Mouse (Mus musculus) neural tube, embryonic 11.5 days (tissue): Measurements from ENCODE around the gene Nit1. TPM values are rescaled to one million over a fixed set of nuclear protein-coding genes. Genes with fewer than 3 reads are reported as not detected.

Source experiments
- ATAC-seq: fragments of 200-750 bp; cut with Nextera tagmentation; 2 replicates; pipeline ENCODE4 v1.8.0; 2017; ENCODE audit warnings: moderate number of reproducible peaks, mild to moderate bottlenecking, moderate TSS enrichment, moderate library complexity; ENCODE audit not compliant: insufficient read depth, low FRiP score, low TSS enrichment
- DNase-seq: peaks from one replicate; pipeline ENCODE4 v3.0.0-alpha.2; 2015; ENCODE audit warnings: low spot score
- H3K27ac ChIP-seq: fragments of 300-500 bp; sonication (generic); 2 replicates; pipeline ENCODE4 v1.5.1; 2014; ENCODE audit warnings: low read depth, mild to moderate bottlenecking, low read length
- H3K27me3 ChIP-seq: fragments of 300-500 bp; sonication (generic); 2 replicates; pipeline ENCODE4 v1.6.1; 2014; ENCODE audit warnings: mild to moderate bottlenecking, low read length, mixed read lengths; ENCODE audit not compliant: control insufficient read depth, insufficient read depth
- H3K36me3 ChIP-seq: fragments of 300-500 bp; sonication (generic); 2 replicates; pipeline ENCODE4 v1.6.1; 2014; ENCODE audit warnings: mild to moderate bottlenecking, low read length, moderate library complexity, mixed read lengths; ENCODE audit not compliant: control insufficient read depth, insufficient read depth
- H3K4me1 ChIP-seq: fragments of 300-500 bp; sonication (generic); 2 replicates; pipeline ENCODE4 v1.6.1; 2014; ENCODE audit warnings: low read length, mixed read lengths; ENCODE audit not compliant: control insufficient read depth, insufficient read depth
- H3K4me2 ChIP-seq: fragments of 300-500 bp; sonication (generic); 2 replicates; pipeline ENCODE4 v1.6.1; 2014; ENCODE audit warnings: low read depth, mild to moderate bottlenecking, moderate library complexity
- H3K4me3 ChIP-seq: fragments of 300-500 bp; sonication (generic); 2 replicates; pipeline ENCODE4 v1.5.1; 2014; ENCODE audit warnings: low read depth, low read length
- H3K9ac ChIP-seq: fragments of 300-500 bp; sonication (generic); 2 replicates; pipeline ENCODE4 v1.6.1; 2014; ENCODE audit warnings: mild to moderate bottlenecking, low read length
- H3K9me3 ChIP-seq: fragments of 300-500 bp; sonication (generic); 2 replicates; pipeline ENCODE4 v1.6.1; 2016; ENCODE audit warnings: low read length; ENCODE audit not compliant: control insufficient read depth
- WGBS: fragments of 180-500 bp; shearing (Covaris S2); extraction: QIAGEN DNeasy Blood & Tissue Kit; methylation state at CpG from one replicate; pipeline ENCODE4 v1.1.7; 2014; 5-methylcytosine and 5-hydroxymethylcytosine counted together
- polyA plus RNA-seq: library from polyadenylated mRNA; unstranded; fragments of >200 nt; fragmentation: Nextera tagmentation; extraction: Ambion mirVana; gene quantifications from 2 replicates; pipeline ENCODE4 v1.2.1, GENCODE M21; 2014

Nit1 gene
- polyA plus RNA-seq, 1 experiment from 2014 or later: 30.7 TPM

DNA sequence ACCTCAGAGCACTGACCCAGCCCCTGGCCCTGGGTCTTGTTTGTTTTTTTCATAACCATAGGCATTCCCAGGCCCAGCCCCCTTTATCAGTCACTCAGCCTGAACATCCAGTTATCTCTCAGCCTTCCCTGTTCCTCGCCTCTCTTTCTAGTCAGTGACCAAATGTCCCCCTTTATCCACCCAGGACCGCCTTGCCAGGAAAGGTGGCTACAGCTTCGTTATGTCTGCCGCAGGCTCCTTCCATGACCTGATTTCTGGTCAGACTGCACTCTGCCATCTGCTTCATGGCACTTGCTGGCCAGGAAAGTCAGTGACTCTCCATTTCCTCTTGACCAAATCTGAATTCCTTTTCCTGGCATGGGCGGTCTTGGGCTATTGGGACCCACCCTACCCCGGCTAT lies 32.9 kb upstream of the Nit1 start:
- Histone ChIP-seq H3K9me3 (no peaks in the 10 kb centered on the region), H3K27me3 (0 out of 2 replicates have a peak, but pooled peaks cover 3% of the 10 kb centered on the region), H3K27ac (no peak overlapping the region), H3K9ac (no peak overlapping the region), H3K4me2 (no peak overlapping the region), H3K36me3 (no peaks in the 10 kb centered on the region), H3K4me3 (no peak overlapping the region), H3K4me1 (no peaks in the 10 kb centered on the region)
- 81% methylated on average over 6 of the region's 6 CpGs for WGBS
- ATAC-seq (no peak), DNase-seq (no peak)

DNA sequence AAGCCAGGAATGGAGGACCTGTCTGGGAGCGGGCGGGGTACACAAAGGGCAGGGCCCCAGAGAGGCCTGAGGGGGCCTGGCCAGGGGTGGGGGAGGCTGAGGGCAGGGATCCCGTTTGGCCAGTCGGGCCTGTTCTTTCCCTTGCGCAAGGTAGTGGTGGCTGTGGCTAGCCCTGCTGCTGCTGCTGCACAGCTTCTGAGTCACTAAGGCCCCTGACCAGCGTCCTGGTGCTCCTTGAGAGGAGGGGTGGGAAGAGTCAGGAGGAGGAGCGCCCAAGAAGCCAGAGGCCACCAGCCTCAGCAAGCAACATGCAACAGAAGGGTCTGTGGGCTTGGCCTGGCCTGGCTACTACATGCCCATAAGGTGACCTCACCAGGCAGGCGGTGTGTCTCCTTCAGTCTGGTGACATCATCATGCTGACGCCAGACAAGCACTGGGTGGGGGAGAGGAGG lies 30.2 kb upstream of the Nit1 start:
- WGBS: 57% methylated on average over 9 of the region's 9 CpGs
- H3K9ac ChIP-seq: no peak overlapping the region
- H3K36me3 ChIP-seq: no peaks in the 10 kb centered on the region
- 0 out of 2 replicates have a peak, but pooled peaks have one; percentile 35 for ATAC-seq
- no peak for DNase-seq
- no peak overlapping the region for H3K4me2 ChIP-seq
- no peaks in the 10 kb centered on the region for H3K4me1 ChIP-seq
- H3K9me3 ChIP-seq: no peaks in the 10 kb centered on the region
- H3K27me3 ChIP-seq: no peaks in the 10 kb centered on the region
- H3K27ac ChIP-seq: no peak overlapping the region
- H3K4me3 ChIP-seq: no peak overlapping the region

DNA sequence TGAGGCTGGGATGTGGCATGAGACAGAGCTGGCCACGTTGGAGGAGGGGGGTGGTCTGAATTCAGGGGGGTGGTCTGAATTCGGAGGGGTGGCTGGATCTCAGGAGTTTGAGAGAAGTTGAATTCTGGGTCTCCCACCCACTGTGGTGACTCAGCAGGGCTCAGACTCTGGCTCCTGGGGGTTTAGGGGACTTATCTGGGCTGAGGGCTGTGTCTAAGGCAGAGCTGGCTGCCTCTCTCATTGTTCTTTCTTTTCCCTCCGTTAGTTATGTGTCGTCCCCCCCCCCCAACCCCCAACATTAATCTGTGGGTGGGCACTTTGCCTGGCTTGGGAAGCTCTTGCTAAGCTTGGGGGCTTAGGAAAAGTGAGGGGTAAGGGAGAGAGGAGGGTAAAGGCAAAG lies 28.5 kb upstream of the Nit1 start:
- no peak for DNase-seq
- no peaks in the 10 kb centered on the region for H3K4me1 ChIP-seq
- H3K27me3 ChIP-seq: no peaks in the 10 kb centered on the region
- H3K4me3 ChIP-seq: no peak overlapping the region
- H3K36me3 ChIP-seq: no peaks in the 10 kb centered on the region
- no peak overlapping the region for H3K27ac ChIP-seq
- no peak for ATAC-seq
- H3K4me2 ChIP-seq: no peak overlapping the region
- H3K9me3 ChIP-seq: no peaks in the 10 kb centered on the region
- H3K9ac ChIP-seq: no peak overlapping the region
- 6% methylated on average over 4 of the region's 4 CpGs for WGBS

DNA sequence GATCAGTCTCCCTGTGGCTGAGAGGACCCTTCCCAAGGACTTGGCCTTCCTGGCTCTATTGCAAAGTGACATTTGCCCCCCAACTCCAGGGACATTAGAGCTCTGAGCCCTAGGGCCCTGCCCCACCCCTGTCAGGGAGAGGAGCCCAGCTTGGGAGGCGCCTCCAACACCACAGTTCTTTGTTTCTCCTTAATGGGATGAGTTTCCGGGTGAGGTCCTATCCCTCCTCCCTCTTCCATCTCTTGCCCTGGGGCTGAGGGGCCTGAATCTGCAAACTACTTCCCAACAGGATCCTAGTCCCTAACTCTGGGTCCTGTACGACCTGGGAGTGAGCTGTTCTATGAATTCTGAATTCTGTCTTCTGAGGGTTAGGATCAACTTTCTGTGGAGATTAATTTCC lies 27.4 kb upstream of the Nit1 start:
- no peak for ATAC-seq
- WGBS: 46% methylated on average over 3 of the region's 3 CpGs
- no peaks in the 10 kb centered on the region for H3K27me3 ChIP-seq
- H3K9me3 ChIP-seq: no peaks in the 10 kb centered on the region
- H3K36me3 ChIP-seq: no peaks in the 10 kb centered on the region
- H3K4me2 ChIP-seq: no peak overlapping the region
- DNase-seq: no peak
- H3K4me3 ChIP-seq: no peak overlapping the region
- no peak overlapping the region for H3K9ac ChIP-seq
- no peak overlapping the region for H3K27ac ChIP-seq
- H3K4me1 ChIP-seq: no peaks in the 10 kb centered on the region

DNA sequence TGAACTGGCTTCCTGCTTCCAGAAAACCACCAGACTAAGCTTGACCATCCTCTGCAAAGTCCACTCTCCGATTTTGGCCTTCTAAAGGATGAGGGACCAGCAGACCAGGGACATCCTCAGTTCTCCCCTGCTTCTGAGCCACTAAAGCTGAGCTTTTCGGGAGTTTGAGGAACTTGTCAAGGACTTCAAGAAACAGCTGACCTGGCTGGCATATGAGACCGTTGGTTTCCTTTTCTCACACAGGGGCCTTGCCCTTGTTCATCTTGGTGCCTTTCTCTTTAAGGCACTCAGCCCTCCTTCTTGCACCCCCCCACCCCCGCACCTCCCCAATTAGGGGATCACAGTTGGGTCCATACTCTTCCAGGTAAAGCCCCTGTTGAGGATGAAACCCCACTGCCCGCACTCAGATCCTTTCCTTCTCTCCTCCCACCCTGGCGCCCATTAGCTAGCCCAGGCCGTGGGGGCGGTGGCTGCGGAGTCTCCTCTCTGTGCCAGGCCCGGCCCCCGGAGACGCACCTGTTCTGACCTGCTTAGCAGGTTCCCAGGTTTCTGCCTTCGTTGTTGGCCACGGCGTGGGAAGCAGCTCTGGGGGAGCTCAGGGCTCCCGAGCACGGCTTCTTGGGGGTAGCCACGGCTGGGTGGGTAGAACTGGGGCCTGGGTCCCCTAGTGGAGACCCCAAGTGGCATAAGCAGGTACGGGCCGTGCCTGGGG lies 24.6 kb upstream of the Nit1 start, which contains the start of gene Nectin4:
TSS of gene Nectin4 (plus strand) at position 255 of the 712 bp plus-strand sequence.
- Histone ChIP-seq H3K9me3 (no peaks in the 10 kb centered on the region), H3K27me3 (no peaks in the 10 kb centered on the region), H3K27ac (no peak within 1 kb of the TSS), H3K36me3 (no peaks in the 10 kb centered on the region), H3K4me2 (no peak within 1 kb of the TSS), H3K4me3 (no peak within 1 kb of the TSS), H3K4me1 (no peaks in the 10 kb centered on the region), H3K9ac (no peak within 1 kb of the TSS)
- DNase-seq: no peak
- no peak for ATAC-seq
- 49% methylated on average over 20 of the region's 20 CpGs for WGBS

DNA sequence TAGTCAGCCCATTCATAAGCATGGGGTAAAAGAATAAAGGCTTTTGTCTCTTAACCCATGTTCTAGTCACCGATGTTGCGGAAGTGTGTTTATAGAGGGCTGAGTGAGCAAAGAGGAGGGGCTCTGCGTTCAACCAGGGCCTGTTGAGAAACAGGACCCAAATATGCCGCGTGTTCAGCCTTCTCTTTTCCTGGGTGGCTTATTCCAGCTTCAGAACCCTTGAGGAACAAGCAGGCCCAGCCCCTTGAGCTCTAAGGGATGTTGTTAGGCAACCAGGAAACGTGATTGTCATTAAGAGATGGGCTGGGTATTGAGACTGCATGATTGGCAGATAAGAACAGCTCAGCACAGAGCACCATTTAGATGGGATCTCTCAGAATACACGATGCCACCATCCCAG lies 20.5 kb upstream of the Nit1 start:
- Histone ChIP-seq H3K9ac (no peak overlapping the region), H3K4me3 (no peak overlapping the region), H3K4me2 (no peak overlapping the region), H3K4me1 (no peaks in the 10 kb centered on the region), H3K27me3 (no peaks in the 10 kb centered on the region), H3K36me3 (no peaks in the 10 kb centered on the region), H3K27ac (no peak overlapping the region), H3K9me3 (no peaks in the 10 kb centered on the region)
- ATAC-seq (no peak), DNase-seq (peak; percentile 2)
- 77% methylated on average over 7 of the region's 7 CpGs for WGBS

DNA sequence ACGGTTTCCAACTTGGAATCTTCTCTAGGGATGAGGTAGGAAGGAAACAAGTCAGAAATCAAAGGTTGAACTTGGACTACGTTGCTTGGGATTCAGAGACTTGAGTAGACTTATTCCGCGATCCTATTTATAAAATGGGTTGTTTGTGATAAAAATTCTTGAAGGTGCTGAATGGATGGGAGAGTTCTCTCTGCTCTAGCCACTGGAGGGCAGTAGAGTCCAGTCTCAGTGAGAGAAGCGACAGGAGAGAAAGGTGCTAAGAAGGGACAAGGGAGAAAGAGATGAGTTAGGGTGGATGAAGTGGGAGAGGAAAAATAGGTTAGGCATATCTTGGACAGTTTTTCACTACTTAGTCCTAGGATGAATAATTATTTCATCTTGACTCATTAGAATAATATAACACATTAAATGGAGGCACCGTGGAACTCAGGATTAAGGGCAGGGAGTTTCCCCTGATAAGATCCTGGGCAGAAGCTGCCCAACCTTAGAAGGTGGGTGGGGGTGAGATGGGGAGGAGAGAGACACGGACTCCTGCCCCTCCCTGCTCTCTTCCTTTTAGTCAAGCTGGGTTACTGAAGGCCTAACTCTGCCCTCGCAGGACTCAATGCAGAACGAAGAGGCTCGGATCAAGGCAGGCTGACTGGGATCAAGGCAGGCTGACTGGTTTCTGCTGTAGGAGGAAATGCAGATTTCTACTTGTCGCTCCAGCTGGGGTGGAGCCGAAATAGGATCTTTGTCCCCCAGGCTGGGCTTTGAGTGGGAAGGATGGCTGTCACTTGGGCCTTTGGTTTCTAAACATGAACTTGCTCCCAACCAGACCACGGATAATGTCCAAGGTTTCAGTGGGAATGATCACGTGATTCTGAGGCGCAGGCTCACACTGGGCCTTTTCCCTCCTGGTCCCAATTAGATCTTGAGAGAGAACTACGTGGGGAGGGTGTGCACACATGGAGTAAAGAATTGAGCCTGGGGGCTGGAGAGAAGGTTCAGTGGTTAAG lies 16.0 kb upstream of the Nit1 start:
- H3K4me1 ChIP-seq: peaks cover 5% of the 10 kb centered on the region
- ATAC-seq (peak; percentile 68), DNase-seq (peak; percentile 73)
- H3K9ac ChIP-seq: peak overlapping the region; percentile 47
- peak overlapping the region; percentile 32 for H3K4me3 ChIP-seq
- 0 out of 2 replicates have a peak, but pooled peaks cover 2% of the 10 kb centered on the region for H3K36me3 ChIP-seq
- WGBS: 31% methylated on average over 16 of the region's 16 CpGs
- no peak overlapping the region for H3K27ac ChIP-seq
- no peaks in the 10 kb centered on the region for H3K27me3 ChIP-seq
- peaks cover 3% of the 10 kb centered on the region; the same call in 1 of the 2 replicates for H3K9me3 ChIP-seq
- H3K4me2 ChIP-seq: peak overlapping the region; percentile 80

DNA sequence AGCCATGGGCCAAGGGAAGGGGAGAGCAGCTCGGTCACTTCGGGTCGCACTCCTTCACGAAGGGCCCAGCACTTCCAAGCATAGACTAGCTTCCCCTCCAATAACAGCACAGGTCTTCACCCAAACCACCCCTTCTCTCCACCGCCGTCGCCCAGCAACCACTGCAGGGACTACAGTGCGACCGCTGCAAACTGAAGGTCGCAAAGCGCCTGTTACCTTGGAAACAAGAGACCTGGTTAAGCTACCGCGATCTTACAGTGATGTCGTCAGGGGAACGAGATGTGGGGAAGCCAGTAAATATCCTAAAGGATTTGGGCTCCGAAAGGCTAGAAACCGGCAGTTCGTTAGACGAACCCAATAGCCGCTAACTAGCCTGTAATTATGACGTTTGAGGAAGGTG lies 15.2 kb upstream of the Nit1 start, which contains the start of gene Klhdc9:
TSS of gene Klhdc9 (minus strand) at position 143 of the 400 bp plus-strand sequence.
- Histone ChIP-seq H3K4me3 (peak within 1 kb of the TSS; percentile 32), H3K27ac (peak within 1 kb of the TSS; percentile 45), H3K9me3 (peaks cover 3% of the 10 kb centered on the region; the same call in 1 of the 2 replicates), H3K27me3 (no peaks in the 10 kb centered on the region), H3K36me3 (0 out of 2 replicates have a peak, but pooled peaks cover 2% of the 10 kb centered on the region), H3K9ac (peak within 1 kb of the TSS; percentile 47), H3K4me2 (peak within 1 kb of the TSS; percentile 80), H3K4me1 (peaks cover 5% of the 10 kb centered on the region)
- under 1% methylated on average over 21 of the region's 21 CpGs for WGBS
- DNase-seq: peak; percentile 93
- ATAC-seq: peak; percentile 94
